Mouse (Mus musculus) megakaryocyte-erythroid progenitor cell, adult 5-6 weeks (primary cell): ENCODE measurements at regions not wholly inside any gene's neighbourhood (a gene's known extent, or its start where the extent isn't known, plus 50 kb on each side); places are given as distances from the start of the nearest gene placed in this dataset.

ENCODE experiments used
- ATAC-seq: replicated peaks from 2 replicates; pipeline ENCODE4 v1.8.0; 2016; ENCODE audit warnings: mild to moderate bottlenecking, inconsistent platforms; ENCODE audit not compliant: severe bottlenecking, poor library complexity, low FRiP score, low TSS enrichment

- peak; percentile 64 for ATAC-seq
Observed at GRCm38 (mm10) chr19:32961525-32961924, 204.2 kb downstream of the Pten start.

GRCm38 (mm10) chr19:32963983-32964382 lies 206.7 kb downstream of the Pten start:
- no peak for ATAC-seq

DNA sequence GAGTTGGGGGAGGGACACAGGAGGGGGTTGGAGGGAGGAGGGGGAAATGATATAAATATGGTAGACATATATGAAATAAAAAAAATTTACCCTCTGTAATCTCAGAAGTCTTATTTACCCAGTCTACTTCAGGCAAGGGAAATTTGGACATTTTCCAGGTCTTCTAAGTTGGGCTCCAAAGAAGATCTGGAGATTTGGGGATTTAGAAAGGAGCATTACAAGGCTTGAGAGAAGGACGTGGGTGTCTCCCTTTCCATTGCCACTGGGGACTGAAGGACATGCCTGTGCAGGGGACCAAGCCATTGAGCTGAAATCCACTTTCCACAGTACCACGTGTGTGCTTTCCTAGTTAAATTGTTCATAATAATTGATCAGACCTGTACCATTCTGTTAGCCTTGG lies 208.2 kb downstream of the Pten start:
- ATAC-seq = no peak

- ATAC-seq = no peak
Observed at GRCm38 (mm10) chr19:32969213-32969776, 212.0 kb downstream of the Pten start.

GRCm38 (mm10) chr19:32972116-32972515 lies 214.8 kb downstream of the Pten start:
- 0 out of 2 replicates have a peak, but pooled peaks have one; percentile 37 for ATAC-seq

DNA sequence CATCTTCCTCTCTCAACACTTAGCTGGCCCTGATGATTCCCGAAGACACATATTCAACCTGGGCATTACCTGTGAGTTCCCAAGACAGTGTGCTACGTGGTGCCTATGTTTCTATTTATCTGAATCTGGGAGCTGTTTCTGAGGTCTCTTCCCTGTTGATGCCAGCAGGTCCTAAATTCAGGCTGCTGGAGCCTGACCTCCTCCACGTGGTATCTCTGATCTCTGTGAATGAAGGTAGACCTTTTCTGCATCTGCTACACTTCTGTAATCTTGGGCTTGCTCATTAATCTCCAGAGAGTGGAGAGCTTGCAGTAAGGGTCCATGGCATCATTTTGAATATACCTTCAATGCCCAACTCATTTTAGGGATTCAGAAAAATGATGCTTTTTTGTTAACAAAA lies 215.8 kb downstream of the Pten start:
- no peak for ATAC-seq

DNA sequence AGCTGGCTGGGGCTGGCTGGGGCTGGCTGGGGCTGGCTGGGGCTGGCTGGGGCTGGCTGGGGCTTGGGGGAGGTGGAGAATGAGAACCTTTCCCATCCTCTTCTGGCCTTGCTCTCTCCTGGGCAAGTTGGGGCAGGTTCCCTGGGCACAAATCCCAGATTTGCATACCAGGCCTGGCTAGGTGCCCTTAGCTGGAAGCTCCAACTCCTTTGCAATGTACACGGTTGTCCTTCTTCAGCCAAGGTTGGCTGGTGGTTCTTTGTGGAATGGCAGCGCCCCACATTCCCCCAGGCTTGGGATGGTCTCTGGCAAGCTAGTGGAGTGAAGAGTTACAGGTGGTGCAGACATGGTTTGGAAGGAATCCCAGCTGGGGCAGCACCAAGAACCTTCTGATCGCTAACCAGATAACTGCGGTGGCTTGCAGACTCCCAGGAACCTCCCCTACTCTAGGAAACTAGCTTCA lies 217.5 kb downstream of the Pten start:
- ATAC-seq = no peak

GRCm38 (mm10) chr19:32975303-32975702 lies 218.0 kb downstream of the Pten start:
- ATAC-seq = no peak

- no peak for ATAC-seq
Observed at GRCm38 (mm10) chr19:32976507-32976906, 219.2 kb downstream of the Pten start.

GRCm38 (mm10) chr19:32978037-32978745 lies 220.9 kb downstream of the Pten start:
- ATAC-seq = no peak

GRCm38 (mm10) chr19:32980142-32980541 lies 222.8 kb downstream of the Pten start:
- ATAC-seq = no peak

DNA sequence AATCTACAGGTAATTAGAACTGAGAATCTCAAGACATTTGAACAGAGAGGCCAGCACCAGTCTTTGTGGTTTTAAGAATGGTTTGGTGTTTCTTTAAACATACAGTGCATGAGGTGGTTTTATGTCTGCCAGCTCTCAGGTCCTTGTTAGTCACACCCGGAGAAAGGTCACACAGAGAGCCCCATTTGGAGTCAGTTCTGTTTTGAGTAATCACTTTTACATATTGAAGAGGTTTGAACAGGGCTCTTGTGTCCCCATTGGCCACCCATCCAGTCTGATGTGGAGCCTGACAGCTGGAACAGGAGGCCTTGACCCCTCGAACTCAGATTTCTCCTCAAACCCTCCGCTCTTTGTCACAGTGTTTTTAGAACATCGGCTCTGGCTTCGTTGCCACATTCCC lies 231.4 kb downstream of the Pten start:
- ATAC-seq = no peak

- no peak for ATAC-seq
Observed at GRCm38 (mm10) chr19:32989346-32989745, 232.0 kb downstream of the Pten start.

GRCm38 (mm10) chr19:32990576-32990975 lies 233.3 kb downstream of the Pten start:
- no peak for ATAC-seq

DNA sequence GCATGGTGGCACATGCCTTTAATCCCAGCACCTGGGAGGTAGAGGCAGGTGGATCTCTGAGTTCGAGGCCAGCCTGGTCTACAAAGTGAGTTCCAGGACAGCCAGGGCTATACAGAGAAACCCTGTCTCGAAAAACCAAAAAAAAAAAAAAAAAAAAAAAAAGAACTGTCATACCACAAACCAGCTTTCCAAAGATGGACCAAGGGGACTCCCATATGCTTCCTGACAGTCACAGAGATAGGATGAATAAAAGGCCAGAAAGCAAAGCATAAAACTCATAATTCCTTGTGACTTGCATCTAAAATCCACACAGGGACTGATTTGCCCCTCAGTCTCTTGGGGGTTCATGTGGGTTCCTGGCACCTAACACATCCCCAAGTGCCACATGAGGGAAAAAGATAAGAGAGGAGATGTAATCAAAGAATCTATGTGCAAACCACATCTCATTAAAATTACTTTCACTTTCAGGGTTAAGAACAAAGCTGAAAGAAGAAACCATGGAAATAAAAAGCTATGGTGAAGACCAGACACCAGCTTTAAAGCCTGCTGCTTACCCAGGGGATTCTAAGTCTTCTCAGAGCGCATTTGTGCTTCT lies 241.4 kb downstream of the Pten start:
- ATAC-seq = no peak

GRCm38 (mm10) chr19:33007582-33007981 lies 250.3 kb downstream of the Pten start:
- no peak for ATAC-seq

- ATAC-seq = no peak
Observed at GRCm38 (mm10) chr19:33008076-33008475, 250.8 kb downstream of the Pten start.

GRCm38 (mm10) chr19:33008794-33009193 lies 251.5 kb downstream of the Pten start:
- peak; percentile 99 for ATAC-seq

GRCm38 (mm10) chr19:33010886-33011446 lies 253.7 kb downstream of the Pten start:
- ATAC-seq = no peak

- 0 out of 2 replicates have a peak, but pooled peaks have one; percentile 30 for ATAC-seq
Observed at GRCm38 (mm10) chr19:33014879-33015278, 257.6 kb downstream of the Pten start.

- ATAC-seq = no peak
Observed at GRCm38 (mm10) chr19:33021161-33021560, 263.9 kb downstream of the Pten start.
